Mouse (Mus musculus): ENCODE data around the gene Fbxw21.

The Fbxw21 gene

GRCm38 (mm10) chr9:109110240-109110639 lies 51.6 kb downstream of the Fbxw21 start:
- no peak for DNase-seq

GRCm38 (mm10) chr9:109107341-109107740 lies 54.5 kb downstream of the Fbxw21 start:
- no peak for DNase-seq

- no peak for DNase-seq
These were observed 56.2 kb downstream of the Fbxw21 start for GRCm38 (mm10) chr9:109105648-109106047.

GRCm38 (mm10) chr9:109105011-109105410 lies 56.8 kb downstream of the Fbxw21 start:
- DNase-seq = no peak

- no peak for DNase-seq
These were observed 57.8 kb downstream of the Fbxw21 start for GRCm38 (mm10) chr9:109104083-109104482.

- DNase-seq = no peak
These were observed 58.6 kb downstream of the Fbxw21 start for GRCm38 (mm10) chr9:109103250-109103649.

GRCm38 (mm10) chr9:109102541-109102940 lies 59.3 kb downstream of the Fbxw21 start:
- DNase-seq = no peak

GRCm38 (mm10) chr9:109101933-109102445 lies 59.9 kb downstream of the Fbxw21 start:
- DNase-seq = no peak

- DNase-seq = no peak
These were observed 61.4 kb downstream of the Fbxw21 start for GRCm38 (mm10) chr9:109100307-109100928.

- peak; percentile 77 for DNase-seq
These were observed 62.9 kb downstream of the Fbxw21 start for GRCm38 (mm10) chr9:109098969-109099368.

GRCm38 (mm10) chr9:109098366-109098765 lies 63.5 kb downstream of the Fbxw21 start:
- no peak for DNase-seq

- no peak for DNase-seq
These were observed 64.0 kb downstream of the Fbxw21 start for GRCm38 (mm10) chr9:109097831-109098230.

GRCm38 (mm10) chr9:109097291-109097690 lies 64.5 kb downstream of the Fbxw21 start:
- DNase-seq = no peak

GRCm38 (mm10) chr9:109096856-109097255 lies 65.0 kb downstream of the Fbxw21 start:
- no peak for DNase-seq

GRCm38 (mm10) chr9:109096251-109096661 lies 65.6 kb downstream of the Fbxw21 start:
- DNase-seq = peak; percentile 38

- peak; percentile 76 for DNase-seq
These were observed 66.5 kb downstream of the Fbxw21 start, which contains the start of gene Plxnb1 for GRCm38 (mm10) chr9:109095137-109095982. Gene Plxnb1 (plus strand): TSS chr9:109095389.

- DNase-seq = no peak
These were observed 67.2 kb downstream of the Fbxw21 start for GRCm38 (mm10) chr9:109094553-109095136.

- DNase-seq = peak; percentile 65
These were observed 67.9 kb downstream of the Fbxw21 start for GRCm38 (mm10) chr9:109093786-109094552.

GRCm38 (mm10) chr9:109092799-109093198 lies 69.0 kb downstream of the Fbxw21 start:
- peak; percentile 38 for DNase-seq

GRCm38 (mm10) chr9:109091802-109092201 lies 70.0 kb downstream of the Fbxw21 start:
- no peak for DNase-seq

GRCm38 (mm10) chr9:109090446-109090845 lies 71.4 kb downstream of the Fbxw21 start:
- no peak for DNase-seq

Data from kidney, adult 18-20 months (tissue).